Mouse (Mus musculus) liver, embryonic 14.5 days (tissue): ENCODE results near the gene Olfr1373. TPM values are rescaled to one million over a fixed set of nuclear protein-coding genes. Genes with fewer than 3 reads are reported as not detected.

Experiments
- ATAC-seq: fragments of 200-750 bp; cut with Nextera tagmentation; 2 replicates; pipeline ENCODE4 v1.8.0; 2017; ENCODE audit warnings: moderate number of reproducible peaks, mild to moderate bottlenecking, moderate library complexity; ENCODE audit not compliant: insufficient read depth
- DNase-seq, 3 experiments: peaks; one replicate each; pipeline ENCODE4 v3.0.0-alpha.2; 2012 to 2013; ENCODE audit warnings: low read depth in 3 of 3, low spot score in 3 of 3
- H3K27ac ChIP-seq: fragments of 300-500 bp; sonication (generic); 2 replicates; pipeline ENCODE4 v1.5.1; 2014; ENCODE audit warnings: moderate library complexity, mild to moderate bottlenecking, control low read depth, inconsistent platforms
- H3K27me3 ChIP-seq: fragments of 300-500 bp; sonication (generic); 2 replicates; pipeline ENCODE4 v1.6.1; 2014; ENCODE audit warnings: mild to moderate bottlenecking, low read length, moderate library complexity; ENCODE audit not compliant: control insufficient read depth, insufficient read depth
- H3K36me3 ChIP-seq: fragments of 300-500 bp; sonication (generic); replicated peaks from 2 replicates; pipeline ENCODE4 v1.6.1; 2014; ENCODE audit warnings: low read depth; ENCODE audit not compliant: control insufficient read depth, insufficient read depth
- H3K4me1 ChIP-seq, 2 experiments: fragments of 200-500 bp in 1 of 2; fragments of 300-500 bp in 1 of 2; sonication (generic) in 1 of 2; replicated peaks; 2 replicates each; pipeline ENCODE4 v1.6.1; 2012 to 2014; ENCODE audit warnings: antibody characterized with exemption in 1 of 2, inconsistent platforms in 1 of 2, low read length in 1 of 2; ENCODE audit not compliant: control insufficient read depth in 2 of 2, insufficient read depth in 2 of 2
- H3K4me2 ChIP-seq: fragments of 300-500 bp; sonication (generic); 2 replicates; pipeline ENCODE4 v1.6.1; 2014; ENCODE audit warnings: low read depth, mild to moderate bottlenecking, control low read depth, moderate library complexity
- H3K4me3 ChIP-seq, 2 experiments: fragments of 200-500 bp in 1 of 2; fragments of 300-500 bp in 1 of 2; sonication (generic) in 1 of 2; 2 replicates each; pipeline ENCODE4 v1.5.1; 2012 to 2014; ENCODE audit warnings: low read depth in 2 of 2, low read length in 2 of 2, mild to moderate bottlenecking in 2 of 2, control low read depth in 1 of 2, inconsistent platforms in 1 of 2, moderate library complexity in 1 of 2; ENCODE audit not compliant: insufficient read depth in 1 of 2
- H3K9ac ChIP-seq: fragments of 300-500 bp; sonication (generic); replicated peaks from 2 replicates; pipeline ENCODE4 v1.6.1; 2014; ENCODE audit warnings: mild to moderate bottlenecking, control low read depth, moderate library complexity
- H3K9me3 ChIP-seq: fragments of 300-500 bp; sonication (generic); 2 replicates; pipeline ENCODE4 v1.6.1; 2016; ENCODE audit warnings: low read length, mixed read lengths; ENCODE audit not compliant: control insufficient read depth
- CTCF ChIP-seq: IDR thresholded peaks from 2 replicates; pipeline ENCODE4 v1.5.1; 2016; ENCODE audit warnings: antibody characterized with exemption, low read depth, control low read depth
- EP300 ChIP-seq: IDR thresholded peaks from 2 replicates; pipeline ENCODE4 v1.6.1; 2016; ENCODE audit warnings: antibody characterized with exemption, low read depth
- WGBS: fragments of 180-500 bp; shearing (Covaris S2); extraction: QIAGEN DNeasy Blood & Tissue Kit; methylation state at CpG from one replicate; pipeline ENCODE4 v1.1.7; 2014; ENCODE audit not compliant: insufficient replicate concordance; 5-methylcytosine and 5-hydroxymethylcytosine counted together
- polyA plus RNA-seq, 2 experiments: library from polyadenylated mRNA; depleted of rRNA in 1 of 2; stranded (reverse) in 1 of 2; unstranded in 1 of 2; fragments of >200 nt; fragmentation: Nextera tagmentation in 1 of 2; extraction: Ambion mirVana in 1 of 2; gene quantifications; 2 replicates each; pipeline versions ENCODE4 v1.2.1 to v1.2.3; 2012 to 2014

The Olfr1373 gene
- polyA plus RNA-seq, 2 experiments = not detected

DNA sequence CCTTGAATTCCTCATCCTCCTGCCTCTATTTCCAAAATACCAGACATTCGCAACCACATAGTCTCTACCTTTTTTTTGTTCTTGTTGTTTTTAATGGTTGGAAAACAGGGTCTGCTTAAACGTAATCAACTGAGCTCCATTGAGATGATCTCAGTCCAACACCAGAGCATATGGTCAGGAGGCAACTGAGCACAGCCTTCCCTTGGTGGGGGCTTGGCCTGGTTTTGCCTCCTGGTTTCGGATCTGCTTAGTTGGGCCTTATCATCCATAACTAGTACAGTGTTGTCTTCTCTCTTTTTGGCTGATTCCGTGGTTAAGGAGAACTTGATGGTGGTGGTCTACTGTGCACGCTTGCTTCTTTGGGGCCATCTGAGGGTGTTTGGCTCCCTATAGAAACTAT lies 36.5 kb downstream of the Olfr1373 start:
- WGBS = 66% methylated on average over 5 of the region's 5 CpGs
- peaks cover 2 to 8% of the 10 kb centered on the region in 2 experiments; a peak in 3 of 4 replicates for H3K4me1 ChIP-seq
- no peak for DNase-seq

DNA sequence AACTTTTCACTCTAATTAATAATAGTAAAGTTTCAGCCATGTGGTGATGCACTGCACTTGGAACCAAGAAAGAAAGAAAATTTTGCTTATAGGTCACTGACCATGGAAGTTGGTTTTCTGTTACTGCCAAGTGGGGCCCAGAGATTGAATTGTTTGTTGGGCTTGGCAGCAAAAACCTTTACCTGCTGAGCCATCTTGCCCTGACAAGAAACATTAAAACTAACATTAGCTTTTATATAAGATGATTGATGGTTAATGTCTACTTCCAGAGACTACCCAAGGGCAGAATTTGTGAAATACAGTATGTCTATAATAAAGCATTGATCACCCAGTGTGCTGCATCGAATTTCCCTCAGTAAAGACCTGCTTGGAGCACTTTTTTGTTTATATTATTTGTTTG lies 38.9 kb downstream of the Olfr1373 start:
- no peaks in the 10 kb centered on the region for H3K9me3 ChIP-seq
- TF ChIP-seq EP300 (no peak), CTCF (no peak)
- H3K4me1 ChIP-seq = peaks cover 19% of the 10 kb centered on the region in 2 experiments
- ATAC-seq (no peak), DNase-seq (no peak)
- no peaks in the 10 kb centered on the region for H3K27me3 ChIP-seq
- no peak overlapping the region for H3K9ac ChIP-seq
- 84% methylated on average over 1 of the region's 1 CpGs for whole genome bisulfite sequencing
- H3K36me3 ChIP-seq = peaks cover 2% of the 10 kb centered on the region; the same call in 1 of the 2 replicates
- H3K4me3 ChIP-seq = no peak overlapping the region
- no peak overlapping the region for H3K4me2 ChIP-seq
- no peak overlapping the region for H3K27ac ChIP-seq

More for the DNA sequence above, 36.5 kb downstream of the Olfr1373 start:
- H3K27ac ChIP-seq = no peak overlapping the region
- H3K36me3 ChIP-seq = peaks cover 4% of the 10 kb centered on the region
- no peaks in the 10 kb centered on the region for H3K27me3 ChIP-seq
- no peak overlapping the region for H3K4me3 ChIP-seq
- no peak for ATAC-seq
- TF ChIP-seq EP300 (no peak), CTCF (no peak)
- no peak overlapping the region for H3K9ac ChIP-seq
- H3K4me2 ChIP-seq = no peak overlapping the region
- no peaks in the 10 kb centered on the region for H3K9me3 ChIP-seq

DNA sequence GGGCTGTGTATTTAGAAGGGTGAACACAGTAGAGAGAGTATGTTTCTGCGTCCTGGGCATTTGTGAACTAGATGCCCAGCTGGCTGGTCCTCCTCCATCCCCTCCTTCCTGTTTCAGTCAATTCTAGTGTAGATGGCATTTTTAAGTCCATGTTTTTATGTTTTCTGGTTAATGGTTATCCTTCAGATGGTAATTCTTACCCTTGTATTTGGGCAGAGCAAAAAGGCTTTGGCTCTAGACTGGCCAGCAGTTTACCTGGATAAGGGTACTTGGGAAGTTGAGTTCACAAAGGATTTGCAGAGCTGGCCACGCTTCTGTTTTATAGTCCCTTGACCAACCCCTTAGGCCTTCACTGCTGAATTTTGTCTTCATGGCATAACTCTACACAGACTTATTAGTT lies 39.3 kb downstream of the Olfr1373 start:
- Histone ChIP-seq H3K9ac (no peak overlapping the region), H3K27me3 (no peaks in the 10 kb centered on the region), H3K27ac (no peak overlapping the region), H3K9me3 (no peaks in the 10 kb centered on the region), H3K4me2 (no peak overlapping the region), H3K36me3 (peaks cover 2% of the 10 kb centered on the region; the same call in 1 of the 2 replicates), H3K4me1 (peaks cover 22 to 23% of the 10 kb centered on the region in 2 experiments), H3K4me3 (no peak overlapping the region)
- no peak for DNase-seq
- no peak for ATAC-seq
- WGBS = 76% methylated on average over 2 of the region's 2 CpGs
- TF ChIP-seq CTCF (no peak), EP300 (no peak)

DNA sequence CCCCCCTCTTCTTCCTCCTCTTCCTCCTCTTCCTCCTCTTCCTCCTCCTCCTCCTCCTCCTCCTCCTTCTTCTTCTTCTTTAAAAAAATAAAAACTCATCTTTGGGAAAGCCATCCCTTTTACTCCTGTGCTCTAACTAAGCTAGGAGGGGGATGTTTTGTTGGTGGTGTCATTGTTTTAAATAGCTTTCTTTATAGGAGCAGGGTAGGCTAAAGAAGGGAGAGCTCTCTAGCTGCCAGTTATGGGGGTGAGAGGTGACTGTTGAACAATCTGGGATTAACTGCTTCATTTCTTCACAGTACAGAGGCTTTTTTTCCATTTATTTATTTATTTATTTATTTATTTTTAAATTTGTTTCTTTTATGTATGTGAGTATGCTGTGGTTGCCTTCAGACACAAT lies 39.8 kb downstream of the Olfr1373 start:
- Histone ChIP-seq H3K4me1 (peaks cover 27 to 28% of the 10 kb centered on the region in 2 experiments), H3K4me2 (no peak overlapping the region), H3K36me3 (peaks cover 5% of the 10 kb centered on the region; the same call in 1 of the 2 replicates), H3K4me3 (no peak overlapping the region), H3K9ac (no peak overlapping the region), H3K27me3 (no peaks in the 10 kb centered on the region), H3K27ac (no peak overlapping the region), H3K9me3 (no peaks in the 10 kb centered on the region)
- TF ChIP-seq CTCF = no peak
- TF ChIP-seq EP300 = no peak
- no peak for ATAC-seq
- DNase-seq = no peak

DNA sequence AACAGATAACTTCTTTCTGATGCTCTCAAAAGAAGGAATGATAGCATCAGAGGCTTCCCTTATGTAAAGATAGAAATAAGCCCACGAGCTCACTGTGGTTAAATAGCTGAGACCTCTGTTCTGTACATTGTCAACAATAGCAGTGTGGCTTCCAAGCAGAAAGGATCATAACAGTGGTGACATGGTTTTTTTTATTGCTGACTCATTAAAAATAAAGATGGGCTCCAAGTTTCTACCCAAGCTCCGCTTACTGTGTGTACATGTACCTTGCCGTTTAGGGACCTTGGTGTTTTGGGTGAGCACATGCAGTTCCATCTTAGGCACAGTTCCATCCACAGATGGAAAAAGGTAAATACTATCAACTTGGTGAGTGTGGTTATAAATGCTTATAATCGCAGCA lies 42.4 kb downstream of the Olfr1373 start:
- no peak overlapping the region for H3K27ac ChIP-seq
- no peaks in the 10 kb centered on the region for H3K9me3 ChIP-seq
- no peak for ATAC-seq
- no peak overlapping the region for H3K4me2 ChIP-seq
- 60% methylated on average over 4 of the region's 4 CpGs for WGBS
- H3K4me3 ChIP-seq = no peak overlapping the region
- TF ChIP-seq EP300 = no peak
- TF ChIP-seq CTCF = no peak
- no peak for DNase-seq
- peaks cover 29 to 33% of the 10 kb centered on the region in 2 experiments for H3K4me1 ChIP-seq
- H3K27me3 ChIP-seq = no peaks in the 10 kb centered on the region
- no peak overlapping the region for H3K9ac ChIP-seq
- H3K36me3 ChIP-seq = peaks cover 7% of the 10 kb centered on the region; the same call in 1 of the 2 replicates
